Mouse (Mus musculus): ENCODE results near the gene Slc16a8.

DNA sequence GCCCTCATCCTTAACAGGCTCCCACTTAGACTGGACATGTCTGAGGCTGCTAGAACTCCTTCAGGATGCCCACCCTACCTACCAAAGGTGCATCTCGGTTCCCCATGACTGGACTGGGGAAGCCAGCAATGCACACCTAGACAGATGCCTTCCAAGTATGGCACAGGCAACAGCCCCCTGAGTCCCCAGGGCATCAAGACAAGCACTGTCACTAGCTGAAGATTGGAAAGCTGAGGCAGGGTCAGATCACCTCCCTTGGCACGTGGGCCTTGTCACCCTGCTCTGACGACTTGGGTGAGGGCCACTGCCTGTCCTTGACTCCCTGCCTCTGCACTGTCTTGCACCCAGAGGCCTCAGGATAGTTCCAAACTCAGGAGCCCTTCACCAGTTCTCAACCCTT, 33.8 kb upstream of the Slc16a8 start:
- TF ChIP-seq CTCF (IDR thresholded peaks at IDR 0.05; ENCODE audit: extremely low read depth, insufficient read depth, insufficient read length, insufficient replicate concordance) (no peak), POLR2A (IDR thresholded peaks at IDR 0.05; ENCODE audit: low read depth, low read length) (no peak)
